Mouse (Mus musculus): ENCODE results near the gene Gm13090.

The Gm13090 gene

GRCm38 (mm10) chr4:151089270-151089669 lies at the start of gene Gm13090:
Gene Gm13090, plus strand, starts transcription at chr4:151089570.
- DNase-seq (ENCODE audit: extremely low spot score) = no peak

DNA sequence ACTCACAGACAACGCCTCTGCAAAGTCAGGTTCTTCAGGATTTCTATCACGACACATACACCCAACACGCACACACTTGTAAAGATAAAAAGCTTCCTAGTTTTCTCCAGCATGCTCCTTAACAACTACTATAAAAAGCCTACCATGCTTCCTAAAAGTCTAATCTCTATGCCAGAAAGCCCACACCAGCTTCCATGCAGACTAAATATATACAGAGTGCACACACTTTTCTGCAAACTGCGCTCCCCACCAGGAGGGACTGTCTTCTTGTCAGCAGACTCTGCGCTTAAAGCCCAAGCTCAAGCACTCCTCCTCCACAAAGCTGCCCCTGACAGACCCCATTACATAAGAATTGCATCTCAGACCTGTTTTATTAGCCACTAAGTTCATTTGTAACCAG lies 47.9 kb upstream of the Gm13090 start:
- no peak for DNase-seq (ENCODE audit: extremely low spot score)

DNA sequence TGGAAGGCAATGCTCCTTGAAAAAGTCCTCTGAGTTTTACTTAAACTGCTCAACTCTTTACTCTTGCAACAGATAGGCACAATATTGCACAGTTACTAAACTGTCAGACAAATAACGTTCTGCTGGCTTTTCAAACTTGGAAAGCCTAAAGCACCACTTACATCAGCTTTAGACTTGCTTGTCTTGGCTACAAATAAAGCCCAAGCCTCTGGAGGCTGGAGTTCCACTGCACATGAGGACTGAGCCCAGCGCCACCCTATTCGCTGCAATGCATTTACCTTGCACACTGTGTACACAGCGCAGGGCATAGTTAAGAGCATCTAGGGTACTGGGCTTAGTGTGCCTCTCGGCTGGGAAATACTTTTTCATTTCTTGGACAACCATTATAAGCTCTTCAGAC lies 46.1 kb upstream of the Gm13090 start:
- DNase-seq (ENCODE audit: extremely low spot score) = no peak

DNA sequence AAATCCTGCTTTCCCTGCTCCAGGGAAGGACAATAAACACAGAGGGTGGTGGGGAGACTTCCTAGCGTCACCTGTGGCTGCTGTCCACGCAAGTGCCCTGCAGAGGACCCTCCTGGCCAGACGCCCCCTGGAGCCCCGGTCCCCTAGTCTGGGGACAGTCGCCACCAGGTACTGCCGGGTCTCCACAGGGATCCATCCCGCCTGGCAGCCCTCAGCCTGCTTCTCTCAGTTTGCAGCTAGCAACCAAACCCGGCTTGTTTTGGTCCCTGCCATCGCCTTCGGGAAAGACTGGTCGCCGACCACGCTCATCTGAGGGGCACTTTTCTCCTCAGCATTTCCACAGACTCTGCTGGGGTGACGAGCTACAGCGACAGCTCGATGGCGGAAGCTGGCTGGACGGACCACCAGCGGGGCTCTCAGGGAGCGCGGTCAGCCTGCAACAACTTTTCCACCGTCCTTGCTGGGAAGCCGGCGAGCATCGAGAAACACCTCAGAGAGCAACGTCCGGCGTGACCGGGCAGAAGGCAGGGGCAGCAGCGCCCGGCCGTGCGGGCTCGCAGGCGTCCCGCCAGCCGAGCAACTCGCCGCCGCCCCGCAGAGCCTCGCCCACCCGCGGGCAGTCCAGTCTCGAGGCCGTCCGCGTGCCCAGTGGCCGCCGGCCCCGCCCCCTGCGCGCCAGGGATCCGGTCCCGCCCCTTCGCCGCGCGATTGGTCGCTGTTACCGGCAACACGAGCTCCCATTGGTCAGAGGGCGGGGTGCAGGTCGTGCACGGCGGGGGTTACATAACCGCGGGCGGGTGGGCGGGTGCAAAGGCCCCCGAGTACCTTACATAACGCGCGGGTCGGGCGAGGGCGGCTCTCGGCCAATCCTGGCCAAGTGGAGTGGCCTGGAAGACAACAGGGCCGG lies 45.1 kb upstream of the Gm13090 start, which contains the start of gene Per3:
Gene Per3 (minus strand): TSS at position 629 of the 907 bp plus-strand sequence.
- DNase-seq (ENCODE audit: extremely low spot score) = peak; percentile 97

GRCm38 (mm10) chr4:151044944-151045570 lies 44.3 kb upstream of the Gm13090 start:
- no peak for DNase-seq (ENCODE audit: extremely low spot score)

- DNase-seq (ENCODE audit: extremely low spot score) = no peak
Observed at GRCm38 (mm10) chr4:151046524-151046923, 42.8 kb upstream of the Gm13090 start.

GRCm38 (mm10) chr4:151051162-151051561 lies 38.2 kb upstream of the Gm13090 start:
- DNase-seq (ENCODE audit: extremely low spot score) = no peak

- DNase-seq (ENCODE audit: extremely low spot score) = peak; percentile 99
Observed at GRCm38 (mm10) chr4:151057347-151058321, 31.7 kb upstream of the Gm13090 start, which contains the start of gene Vamp3. Gene Vamp3, minus strand, starts transcription at chr4:151057963.

DNA sequence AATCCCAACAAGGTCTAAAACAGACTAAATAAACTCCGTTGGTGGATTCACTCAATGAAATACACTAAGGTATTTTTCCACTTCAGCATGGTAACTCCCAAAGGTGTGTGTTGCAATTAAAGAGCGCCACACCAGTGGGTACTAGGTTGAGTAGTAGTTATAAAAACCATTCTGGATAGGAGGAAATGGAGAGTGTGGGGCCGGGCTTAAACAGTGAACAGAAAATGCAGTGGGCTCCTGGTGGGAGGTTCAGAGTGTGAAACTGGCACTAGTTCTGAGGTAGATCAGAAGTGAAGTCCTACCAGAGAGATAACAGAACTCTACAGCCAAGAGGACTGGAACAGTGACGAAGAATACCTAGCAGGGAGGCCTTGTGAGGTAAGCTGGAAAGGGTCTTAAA lies 30.7 kb upstream of the Gm13090 start:
- no peak for DNase-seq (ENCODE audit: extremely low spot score)

GRCm38 (mm10) chr4:151059566-151059965 lies 29.8 kb upstream of the Gm13090 start:
- no peak for DNase-seq (ENCODE audit: extremely low spot score)

DNA sequence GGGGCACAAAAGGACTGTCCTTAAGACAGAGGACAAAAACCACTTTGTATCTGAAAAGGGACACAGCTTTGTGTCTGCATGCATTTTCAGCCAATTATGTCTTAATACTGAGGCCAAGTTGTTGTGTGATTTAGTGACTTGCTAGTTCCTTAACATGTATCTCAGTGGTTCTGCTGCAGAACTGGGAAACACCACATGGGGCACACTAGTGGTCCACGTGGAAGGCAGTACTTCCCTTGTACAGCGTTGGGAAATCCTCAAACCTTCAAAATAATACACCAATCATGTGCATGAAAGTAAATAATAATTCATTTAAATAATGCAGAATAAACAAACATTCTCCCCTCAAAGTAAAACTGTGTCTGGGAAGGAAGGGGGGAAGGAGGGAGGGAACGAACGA lies 20.6 kb upstream of the Gm13090 start:
- DNase-seq (ENCODE audit: extremely low spot score) = no peak

DNA sequence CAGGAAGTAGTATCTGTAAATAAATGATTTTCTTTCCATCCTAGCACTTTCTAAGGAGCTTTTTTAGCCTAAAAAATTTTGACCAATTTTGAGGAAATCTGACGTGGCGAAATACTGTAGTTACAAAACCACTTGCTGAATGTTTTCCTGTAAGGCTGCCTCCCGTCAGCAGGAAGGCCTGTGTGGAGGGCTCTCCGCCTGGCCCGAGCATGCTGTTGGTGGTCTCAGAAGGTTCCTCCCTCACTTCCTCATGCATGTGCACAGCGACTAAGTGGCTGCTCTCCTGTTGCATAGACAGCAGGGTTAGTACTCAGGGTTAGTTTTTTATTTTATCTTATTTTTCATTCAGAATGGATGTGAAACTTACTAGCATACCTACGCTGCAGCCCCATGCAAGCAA lies 18.4 kb upstream of the Gm13090 start:
- no peak for DNase-seq (ENCODE audit: extremely low spot score)

DNA sequence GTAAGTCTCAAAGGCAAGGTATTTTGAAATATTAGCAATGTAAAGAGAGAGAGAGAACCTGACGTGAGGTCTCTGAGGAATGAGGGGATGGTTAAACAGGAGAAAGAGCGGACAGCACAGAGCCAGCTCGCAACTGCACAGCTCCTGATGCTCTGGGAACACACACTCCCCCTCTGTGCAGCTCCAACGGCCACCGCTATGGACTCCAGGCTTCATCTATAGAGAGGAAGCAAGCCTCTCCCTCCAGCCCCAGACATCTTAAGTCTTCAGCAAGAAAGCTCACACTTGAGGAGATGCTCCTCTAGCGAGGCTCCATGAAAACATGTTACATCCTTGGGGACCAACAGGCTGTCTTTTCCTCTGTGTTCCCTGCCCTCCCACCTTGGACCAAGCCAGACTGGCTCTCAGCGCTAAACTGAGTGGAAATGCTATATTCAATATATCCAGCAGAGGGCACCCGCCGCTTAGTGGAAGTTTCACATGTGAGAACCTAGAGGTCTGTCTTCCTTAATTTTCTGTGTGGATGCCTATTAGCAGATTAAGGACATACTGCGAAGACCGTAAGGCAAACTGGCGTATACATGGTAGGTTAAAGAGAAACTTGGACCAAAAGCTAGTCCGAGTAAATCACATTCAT lies 16.1 kb upstream of the Gm13090 start:
- peak; percentile 75 for DNase-seq (ENCODE audit: extremely low spot score)

- DNase-seq (ENCODE audit: extremely low spot score) = no peak
Observed at GRCm38 (mm10) chr4:151074817-151075216, 14.6 kb upstream of the Gm13090 start.

GRCm38 (mm10) chr4:151081355-151081754 lies 8.0 kb upstream of the Gm13090 start:
- no peak for DNase-seq (ENCODE audit: extremely low spot score)

GRCm38 (mm10) chr4:151081977-151082376 lies 7.4 kb upstream of the Gm13090 start:
- DNase-seq (ENCODE audit: extremely low spot score) = no peak

DNA sequence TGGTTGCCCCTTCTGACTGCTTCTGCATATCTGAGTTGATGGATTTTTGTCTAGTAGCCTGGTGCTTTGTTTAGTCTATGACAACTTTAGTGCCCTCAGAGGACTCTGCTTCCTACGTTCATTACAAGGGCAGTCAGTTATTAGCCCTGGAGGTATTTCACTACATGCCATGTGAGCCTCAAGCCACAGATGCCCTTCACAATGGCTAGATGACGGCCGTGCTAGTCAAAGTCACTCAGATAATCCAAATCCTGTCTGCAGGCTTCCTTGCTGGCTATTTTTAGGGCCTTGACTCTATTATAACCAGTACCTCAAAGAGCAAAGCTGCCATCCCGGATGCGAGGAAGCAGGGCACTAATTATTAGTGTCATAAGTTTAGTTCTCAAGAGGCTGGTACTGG lies 6.3 kb upstream of the Gm13090 start:
- DNase-seq (ENCODE audit: extremely low spot score) = no peak

DNA sequence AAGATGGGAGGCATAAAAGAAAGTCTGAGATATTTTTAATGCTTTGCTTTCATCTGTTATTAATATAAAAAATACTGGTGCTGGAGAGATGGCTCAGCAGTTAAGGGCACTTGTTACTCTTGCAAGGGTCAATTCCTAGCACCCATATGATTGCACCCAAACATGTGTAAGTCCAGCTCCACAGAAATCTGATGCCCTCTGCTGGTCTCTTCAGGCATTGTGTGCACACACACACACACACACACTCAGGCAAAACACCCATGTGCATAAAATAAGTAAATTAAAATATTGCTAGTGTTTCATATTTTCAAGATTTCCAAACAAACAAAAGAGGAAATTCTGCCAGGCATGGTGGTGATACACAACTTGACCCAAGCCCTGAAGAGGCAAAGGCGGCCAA lies 2.0 kb upstream of the Gm13090 start:
- DNase-seq (ENCODE audit: extremely low spot score) = no peak

- DNase-seq (ENCODE audit: extremely low spot score) = no peak
Observed at GRCm38 (mm10) chr4:151088819-151089218, 551 bp upstream of the Gm13090 start.

DNA sequence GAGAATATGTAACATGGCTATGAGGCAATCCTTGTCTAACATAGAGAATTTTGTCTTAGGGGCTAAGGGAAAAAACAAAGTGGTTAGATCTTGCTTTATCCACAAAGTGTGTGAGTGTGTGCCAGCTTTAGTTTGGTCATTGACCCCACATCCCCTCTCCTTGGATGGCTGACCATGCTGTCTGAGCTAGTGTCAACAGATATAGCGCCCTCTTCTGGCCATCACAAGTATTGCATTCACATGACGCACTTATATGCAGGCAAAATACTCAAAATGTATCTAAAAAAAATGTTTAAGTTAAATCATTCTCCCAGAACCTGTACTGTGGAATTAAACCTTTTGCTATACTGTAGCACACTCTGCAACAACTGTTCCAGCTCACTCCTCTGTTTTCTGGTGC lies 5.8 kb downstream of the Gm13090 start:
- peak; percentile 20 for DNase-seq (ENCODE audit: extremely low spot score)

Data from embryo, embryonic 9.5 days (tissue).